Mouse (Mus musculus) forebrain, embryonic 16.5 days (tissue): ENCODE measurements around the gene Kcnip4. TPM values are rescaled to one million over a fixed set of nuclear protein-coding genes. Genes with fewer than 3 reads are reported as not detected.

Source experiments
- ATAC-seq: fragments of 200-750 bp; cut with Nextera tagmentation; 2 replicates; pipeline ENCODE4 v1.8.0; 2017; ENCODE audit warnings: mild to moderate bottlenecking, moderate library complexity
- H3K27ac ChIP-seq: fragments of 300-500 bp; sonication (generic); 2 replicates; pipeline ENCODE4 v1.5.1; 2014; ENCODE audit warnings: low read length, control low read depth
- H3K27me3 ChIP-seq: fragments of 300-500 bp; sonication (generic); replicated peaks from 2 replicates; pipeline ENCODE4 v1.6.1; 2014; ENCODE audit warnings: low read length; ENCODE audit not compliant: control insufficient read depth, insufficient read depth
- H3K36me3 ChIP-seq: fragments of 300-500 bp; sonication (generic); 2 replicates; pipeline ENCODE4 v1.6.1; 2014; ENCODE audit not compliant: control insufficient read depth, insufficient read depth
- H3K4me1 ChIP-seq: fragments of 300-500 bp; sonication (generic); replicated peaks from 2 replicates; pipeline ENCODE4 v1.6.1; 2014; ENCODE audit warnings: low read length; ENCODE audit not compliant: control insufficient read depth, insufficient read depth
- H3K4me2 ChIP-seq: fragments of 300-500 bp; sonication (generic); 2 replicates; pipeline ENCODE4 v1.6.1; 2014; ENCODE audit warnings: mild to moderate bottlenecking, low read length, control low read depth
- H3K4me3 ChIP-seq: fragments of 300-500 bp; sonication (generic); replicated peaks from 2 replicates; pipeline ENCODE4 v1.5.1; 2014; ENCODE audit warnings: mild to moderate bottlenecking, low read length, control low read depth
- H3K9ac ChIP-seq: fragments of 300-500 bp; sonication (generic); replicated peaks from 2 replicates; pipeline ENCODE4 v1.6.1; 2014; ENCODE audit warnings: low read depth, low read length, control low read depth
- H3K9me3 ChIP-seq: fragments of 300-500 bp; sonication (generic); 2 replicates; pipeline ENCODE4 v1.6.1; 2016; ENCODE audit warnings: low read length; ENCODE audit not compliant: control insufficient read depth
- WGBS: fragments of 180-500 bp; shearing (Covaris S2); extraction: QIAGEN DNeasy Blood & Tissue Kit; methylation state at CpG from one replicate; pipeline ENCODE4 v1.1.7; 2014; 5-methylcytosine and 5-hydroxymethylcytosine counted together
- polyA plus RNA-seq: library from polyadenylated mRNA; unstranded; fragments of >200 nt; fragmentation: Nextera tagmentation; extraction: Ambion mirVana; gene quantifications from 2 replicates; pipeline ENCODE4 v1.2.1, GENCODE M21; 2015

The Kcnip4 gene
- polyA plus RNA-seq, 1 experiment from 2014 or later, result 8.8 TPM

DNA sequence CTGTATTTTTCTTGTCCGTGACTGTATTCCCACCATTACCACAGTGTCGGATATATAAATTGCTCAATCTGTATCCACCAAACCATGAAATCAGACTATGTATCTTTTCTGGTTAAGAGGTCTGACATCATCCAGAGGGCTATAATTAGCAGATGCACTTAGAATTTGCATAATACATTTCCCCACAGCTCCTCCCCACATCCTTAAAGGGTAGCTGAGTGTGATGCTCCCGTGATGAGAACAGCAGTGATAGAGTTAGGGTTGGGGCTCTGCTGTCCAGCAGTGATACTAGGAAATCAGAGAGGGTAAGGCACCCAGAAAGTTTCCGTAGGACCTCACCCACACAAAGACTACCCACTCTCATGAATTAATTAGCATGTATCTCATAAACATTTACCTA lies 1006.7 kb downstream of the Kcnip4 start:
- H3K4me1 ChIP-seq, result no peaks in the 10 kb centered on the region
- no peaks in the 10 kb centered on the region for H3K27me3 ChIP-seq
- H3K27ac ChIP-seq, result no peak overlapping the region
- no peaks in the 10 kb centered on the region for H3K9me3 ChIP-seq
- WGBS, result 60% methylated on average over 4 of the region's 4 CpGs
- no peak overlapping the region for H3K4me2 ChIP-seq
- H3K9ac ChIP-seq, result no peak overlapping the region
- H3K36me3 ChIP-seq, result no peaks in the 10 kb centered on the region
- no peak; the same call in 1 of the 2 replicates for ATAC-seq
- no peak overlapping the region for H3K4me3 ChIP-seq

DNA sequence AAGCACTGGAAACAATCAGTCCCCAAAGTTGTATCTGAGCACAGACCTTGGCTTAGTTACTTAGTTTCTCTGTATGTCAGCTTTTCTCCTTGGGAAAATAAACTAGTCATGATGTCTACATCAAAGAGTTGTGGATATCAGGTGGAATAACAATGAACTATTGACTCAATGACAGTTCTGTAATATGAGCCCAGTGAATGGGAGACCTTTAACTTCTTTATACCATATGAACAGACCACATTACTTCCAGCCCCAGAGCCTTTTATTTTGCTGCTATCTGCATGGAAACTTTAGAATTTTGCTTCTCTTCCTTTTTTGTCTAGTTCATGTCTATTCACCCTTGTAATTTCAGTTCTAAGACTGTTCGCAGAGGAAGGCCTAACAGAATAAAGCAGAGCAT lies 1011.4 kb downstream of the Kcnip4 start:
- Histone ChIP-seq H3K36me3 (no peaks in the 10 kb centered on the region), H3K4me2 (no peak overlapping the region), H3K4me1 (0 out of 2 replicates have a peak, but pooled peaks cover 2% of the 10 kb centered on the region), H3K27ac (no peak overlapping the region), H3K27me3 (no peaks in the 10 kb centered on the region), H3K4me3 (no peak overlapping the region), H3K9ac (no peak overlapping the region), H3K9me3 (no peaks in the 10 kb centered on the region)
- 17% methylated on average over 1 of the region's 1 CpGs for WGBS
- no peak for ATAC-seq

DNA sequence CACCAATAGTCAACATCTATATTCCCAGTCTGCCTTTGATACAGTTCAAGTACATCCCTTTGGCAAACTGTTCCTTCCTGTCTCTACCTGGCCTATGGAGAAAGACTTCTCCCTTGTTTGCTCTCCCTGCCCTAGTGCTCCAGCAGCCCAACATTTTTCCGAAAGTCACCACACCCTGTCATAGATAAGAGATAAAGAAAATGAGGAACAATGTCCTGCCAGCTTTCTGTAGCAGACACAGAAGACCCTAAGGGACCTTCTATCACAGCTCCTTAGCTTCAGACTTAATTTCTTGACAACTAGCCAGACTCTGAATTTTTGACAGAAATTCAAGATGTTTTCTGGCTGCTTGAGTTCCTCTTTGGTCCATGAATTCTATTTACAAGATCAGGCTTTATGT lies 1013.4 kb downstream of the Kcnip4 start:
- Histone ChIP-seq H3K4me1 (0 out of 2 replicates have a peak, but pooled peaks cover 2% of the 10 kb centered on the region), H3K36me3 (no peaks in the 10 kb centered on the region), H3K27ac (no peak overlapping the region), H3K4me2 (no peak overlapping the region), H3K9me3 (no peaks in the 10 kb centered on the region), H3K27me3 (no peaks in the 10 kb centered on the region), H3K9ac (no peak overlapping the region), H3K4me3 (no peak overlapping the region)
- 93% methylated on average over 1 of the region's 1 CpGs for WGBS
- ATAC-seq, result no peak

DNA sequence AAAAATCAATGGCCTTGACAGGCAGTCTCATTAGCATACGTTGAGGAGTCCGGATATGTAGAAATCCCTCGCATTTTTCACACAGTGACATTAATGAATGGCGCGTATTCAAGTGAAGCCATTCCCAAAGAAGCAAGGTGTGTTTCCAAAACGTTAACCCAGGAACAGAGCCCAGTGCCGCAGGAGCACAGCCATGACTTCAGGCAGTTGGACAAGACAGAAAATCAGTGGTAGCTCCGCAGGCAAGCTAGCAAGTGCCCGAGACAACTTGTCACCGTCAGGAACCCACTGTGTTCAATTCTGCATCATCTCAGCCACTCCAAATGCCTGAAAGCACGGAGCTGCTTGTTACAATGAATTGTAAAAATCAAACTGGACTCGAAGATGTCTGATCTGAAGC lies 1014.5 kb downstream of the Kcnip4 start:
- Histone ChIP-seq H3K36me3 (no peaks in the 10 kb centered on the region), H3K4me2 (no peak overlapping the region), H3K9me3 (no peaks in the 10 kb centered on the region), H3K27me3 (no peaks in the 10 kb centered on the region), H3K4me3 (no peak overlapping the region), H3K27ac (no peak overlapping the region), H3K4me1 (0 out of 2 replicates have a peak, but pooled peaks cover 2% of the 10 kb centered on the region), H3K9ac (no peak overlapping the region)
- ATAC-seq, result no peak
- 74% methylated on average over 12 of the region's 12 CpGs for WGBS

DNA sequence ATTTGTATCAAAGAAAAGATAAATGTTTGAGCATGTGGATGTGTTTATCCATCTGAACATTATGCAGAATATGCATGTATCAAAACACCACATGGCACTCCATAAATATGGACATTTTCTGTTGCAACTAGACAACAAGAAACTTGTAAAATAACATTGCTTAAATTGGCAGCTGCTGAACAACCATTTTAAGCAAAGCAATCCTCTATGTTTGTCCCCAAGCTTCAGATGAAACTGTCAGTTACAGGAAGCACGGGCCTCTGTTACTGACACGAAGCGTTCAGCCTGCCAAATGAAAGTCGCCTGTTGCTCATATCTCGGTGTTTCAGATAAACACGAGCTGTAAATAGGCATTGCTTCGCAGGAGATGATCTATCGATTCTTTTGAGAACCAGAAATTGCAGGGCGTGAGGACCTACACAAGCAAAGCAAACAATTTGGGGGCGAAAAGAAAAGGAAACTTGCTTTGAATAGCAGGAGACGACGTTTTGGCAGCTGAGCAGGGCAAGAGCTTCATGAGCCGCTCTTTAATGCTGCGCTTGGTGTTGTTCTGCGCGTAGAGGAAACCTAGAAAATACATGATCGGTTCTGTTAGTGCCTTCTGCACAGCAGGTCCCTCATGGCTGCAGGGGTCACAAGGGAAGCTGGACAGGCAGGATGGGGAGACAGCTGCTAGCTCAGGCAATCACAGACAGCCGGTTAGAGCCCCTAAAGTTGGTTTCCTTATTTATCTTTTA lies 1015.3 kb downstream of the Kcnip4 start:
- Histone ChIP-seq H3K27ac (no peak overlapping the region), H3K36me3 (no peaks in the 10 kb centered on the region), H3K4me2 (peak overlapping the region; percentile 22; the same call in 1 of the 2 replicates), H3K27me3 (no peaks in the 10 kb centered on the region), H3K9ac (no peak overlapping the region), H3K4me3 (no peak overlapping the region), H3K9me3 (no peaks in the 10 kb centered on the region), H3K4me1 (0 out of 2 replicates have a peak, but pooled peaks cover 2% of the 10 kb centered on the region)
- WGBS, result 45% methylated on average over 18 of the region's 18 CpGs
- peak; percentile 87 for ATAC-seq

DNA sequence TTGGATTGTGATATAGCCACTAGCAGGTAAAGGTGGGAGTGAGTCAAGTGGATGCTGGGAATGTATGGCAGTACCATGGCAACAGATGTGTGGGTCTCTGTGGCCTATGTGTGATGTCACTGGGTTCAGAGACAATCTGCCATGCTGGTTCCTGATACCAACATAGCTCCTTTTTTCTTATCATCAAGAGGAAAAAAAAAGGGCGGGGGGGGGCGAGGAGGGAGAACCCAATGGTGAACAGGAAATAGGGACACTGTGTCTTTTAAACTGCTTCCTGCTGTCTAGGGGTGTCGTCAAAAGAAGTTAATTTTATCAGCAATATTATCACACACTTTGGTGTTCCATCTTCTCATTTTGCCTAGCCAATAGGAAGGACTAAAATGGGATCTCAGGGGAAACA lies 1021.6 kb downstream of the Kcnip4 start:
- WGBS, result 81% methylated on average over 3 of the region's 3 CpGs
- H3K9me3 ChIP-seq, result no peaks in the 10 kb centered on the region

DNA sequence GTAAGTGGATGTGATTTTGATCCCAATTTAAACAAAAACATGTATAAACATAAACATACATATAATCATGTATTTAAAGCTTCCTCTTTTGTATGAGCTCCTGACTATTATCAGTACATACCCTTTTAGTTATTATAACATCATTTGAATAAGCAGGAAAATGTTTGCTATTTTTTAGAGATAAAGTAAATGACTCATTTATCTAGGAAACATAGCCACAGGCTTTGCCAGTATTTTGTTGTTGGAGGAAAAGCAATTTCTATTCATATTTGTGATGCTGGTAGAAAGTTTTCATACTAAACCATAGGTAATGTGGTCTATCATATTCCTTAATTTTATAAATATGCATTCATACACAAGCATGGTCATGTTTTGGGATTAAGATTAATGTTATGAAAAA lies 1022.3 kb downstream of the Kcnip4 start:
- no peaks in the 10 kb centered on the region for H3K36me3 ChIP-seq
- no peaks in the 10 kb centered on the region for H3K4me1 ChIP-seq
- H3K4me2 ChIP-seq, result no peak overlapping the region
- H3K9ac ChIP-seq, result no peak overlapping the region
- no peaks in the 10 kb centered on the region for H3K9me3 ChIP-seq
- H3K27me3 ChIP-seq, result no peaks in the 10 kb centered on the region
- H3K27ac ChIP-seq, result no peak overlapping the region
- ATAC-seq, result no peak
- no peak overlapping the region for H3K4me3 ChIP-seq

More for the DNA sequence above, 1021.6 kb downstream of the Kcnip4 start:
- Histone ChIP-seq H3K4me3 (no peak overlapping the region), H3K9ac (no peak overlapping the region), H3K4me1 (no peaks in the 10 kb centered on the region), H3K4me2 (no peak overlapping the region), H3K27ac (no peak overlapping the region), H3K27me3 (no peaks in the 10 kb centered on the region), H3K36me3 (no peaks in the 10 kb centered on the region)
- no peak for ATAC-seq

DNA sequence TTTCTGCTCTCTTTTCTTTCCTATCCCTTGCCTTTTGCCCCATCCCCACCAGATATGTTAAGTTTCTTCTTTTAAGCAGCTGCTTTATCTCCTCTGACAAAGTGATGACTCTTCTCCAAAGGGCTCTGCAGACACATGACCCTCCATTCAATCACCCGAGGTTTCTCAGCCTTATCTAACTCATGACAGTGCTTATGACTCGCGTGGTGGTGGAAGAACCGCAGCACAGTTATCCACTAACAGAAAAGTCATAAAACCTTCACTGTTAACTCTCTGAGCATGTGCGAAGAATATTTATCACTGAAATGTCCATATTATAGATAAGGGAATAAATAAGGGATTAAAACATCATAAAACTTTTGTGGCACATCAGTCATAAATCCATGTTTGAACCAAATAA lies 1024.5 kb downstream of the Kcnip4 start:
- ATAC-seq, result no peak
- WGBS, result 92% methylated on average over 5 of the region's 5 CpGs
- no peak overlapping the region for H3K4me2 ChIP-seq

DNA sequence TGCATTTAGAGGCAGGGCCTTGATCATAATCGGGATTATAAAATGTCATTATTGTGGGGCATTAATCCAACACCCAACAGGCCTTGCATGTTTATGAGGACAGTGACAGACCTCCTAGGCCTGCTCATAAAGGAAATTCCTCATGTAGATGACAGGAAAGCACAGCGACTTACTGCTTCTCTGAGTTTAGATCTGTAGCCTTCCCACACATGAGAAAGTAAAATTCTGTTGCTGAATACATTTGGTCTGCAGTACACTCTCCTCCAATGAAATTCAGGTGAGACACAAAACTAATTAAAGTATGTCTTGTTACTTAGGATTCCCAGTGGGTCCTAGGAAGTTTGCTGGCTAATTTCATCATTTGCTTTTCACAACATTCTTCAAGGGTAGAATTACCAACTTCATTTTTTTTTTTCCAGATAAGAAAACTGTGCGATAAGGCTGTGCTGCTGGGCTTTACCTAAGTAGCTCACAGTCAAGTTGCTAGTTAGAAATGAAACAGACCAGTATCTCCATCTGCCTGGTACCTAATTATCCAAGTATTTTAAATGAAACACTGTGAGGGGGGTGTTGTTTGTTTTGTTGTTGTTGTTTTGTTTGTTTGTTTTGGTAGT lies 1033.7 kb downstream of the Kcnip4 start:
- no peaks in the 10 kb centered on the region for H3K4me1 ChIP-seq
- H3K4me3 ChIP-seq, result no peak overlapping the region
- no peak overlapping the region for H3K9ac ChIP-seq
- no peaks in the 10 kb centered on the region for H3K36me3 ChIP-seq
- H3K27me3 ChIP-seq, result no peaks in the 10 kb centered on the region
- H3K9me3 ChIP-seq, result no peaks in the 10 kb centered on the region
- ATAC-seq, result no peak
- 90% methylated on average over 3 of the region's 3 CpGs for WGBS
- H3K4me2 ChIP-seq, result no peak overlapping the region
- H3K27ac ChIP-seq, result no peak overlapping the region

More for the DNA sequence above, 1024.5 kb downstream of the Kcnip4 start:
- Histone ChIP-seq H3K9me3 (no peaks in the 10 kb centered on the region), H3K4me1 (no peaks in the 10 kb centered on the region), H3K36me3 (no peaks in the 10 kb centered on the region), H3K4me3 (no peak overlapping the region), H3K27ac (no peak overlapping the region), H3K27me3 (no peaks in the 10 kb centered on the region), H3K9ac (no peak overlapping the region)
